Mouse (Mus musculus): ENCODE results near the gene Aldoart1.

- TF ChIP-seq CTCF (conservative IDR thresholded peaks at IDR 0.05; ENCODE audit: low read length) (no peak), POU5F1 (IDR thresholded peaks at IDR 0.05; ENCODE audit: borderline replicate concordance, low read length) (no peak), NANOG (IDR thresholded peaks at IDR 0.05; ENCODE audit: borderline replicate concordance, low read length) (no peak)
These were observed 51.6 kb downstream of the Aldoart1 start for GRCm38 (mm10) chr4:72800816-72801215.
